Mouse (Mus musculus): ENCODE measurements around the gene Gm20388.

DNA sequence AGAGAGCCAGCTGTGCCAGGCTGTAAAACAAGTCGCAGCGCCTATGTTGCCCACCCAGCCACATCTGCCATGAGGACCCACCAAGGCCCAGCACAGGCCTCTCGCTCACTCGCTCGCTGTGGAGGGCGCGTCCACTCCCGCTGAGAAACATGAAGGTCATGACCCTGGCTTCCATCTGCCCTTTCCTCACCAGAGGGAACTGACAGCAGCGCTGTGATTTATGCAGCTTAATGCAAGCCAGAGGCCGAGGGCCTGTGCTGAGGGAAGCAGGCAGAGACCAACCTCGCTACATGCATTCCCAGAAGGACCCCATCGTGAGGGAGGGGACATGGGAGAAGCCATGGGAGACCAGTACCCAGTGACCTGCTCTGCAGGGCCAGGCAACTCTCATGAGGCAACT, 1029.6 kb downstream of the Gm20388 start:
- TF ChIP-seq GATA1 (IDR thresholded peaks at IDR 0.05; ENCODE audit: low read length), result no peak
- TF ChIP-seq TAL1 (IDR thresholded peaks at IDR 0.05; ENCODE audit: low read length), result no peak

Measured in erythroblast, embryonic 14.5 days (primary cell).